Mouse (Mus musculus) right cerebral cortex, adult 18-20 months (tissue): ENCODE results near the gene Mgat3.

Experiments
- DNase-seq: peaks from one replicate; pipeline ENCODE4 v3.0.0; 2022; ENCODE audit warnings: mixed read lengths

Gene Mgat3

DNA sequence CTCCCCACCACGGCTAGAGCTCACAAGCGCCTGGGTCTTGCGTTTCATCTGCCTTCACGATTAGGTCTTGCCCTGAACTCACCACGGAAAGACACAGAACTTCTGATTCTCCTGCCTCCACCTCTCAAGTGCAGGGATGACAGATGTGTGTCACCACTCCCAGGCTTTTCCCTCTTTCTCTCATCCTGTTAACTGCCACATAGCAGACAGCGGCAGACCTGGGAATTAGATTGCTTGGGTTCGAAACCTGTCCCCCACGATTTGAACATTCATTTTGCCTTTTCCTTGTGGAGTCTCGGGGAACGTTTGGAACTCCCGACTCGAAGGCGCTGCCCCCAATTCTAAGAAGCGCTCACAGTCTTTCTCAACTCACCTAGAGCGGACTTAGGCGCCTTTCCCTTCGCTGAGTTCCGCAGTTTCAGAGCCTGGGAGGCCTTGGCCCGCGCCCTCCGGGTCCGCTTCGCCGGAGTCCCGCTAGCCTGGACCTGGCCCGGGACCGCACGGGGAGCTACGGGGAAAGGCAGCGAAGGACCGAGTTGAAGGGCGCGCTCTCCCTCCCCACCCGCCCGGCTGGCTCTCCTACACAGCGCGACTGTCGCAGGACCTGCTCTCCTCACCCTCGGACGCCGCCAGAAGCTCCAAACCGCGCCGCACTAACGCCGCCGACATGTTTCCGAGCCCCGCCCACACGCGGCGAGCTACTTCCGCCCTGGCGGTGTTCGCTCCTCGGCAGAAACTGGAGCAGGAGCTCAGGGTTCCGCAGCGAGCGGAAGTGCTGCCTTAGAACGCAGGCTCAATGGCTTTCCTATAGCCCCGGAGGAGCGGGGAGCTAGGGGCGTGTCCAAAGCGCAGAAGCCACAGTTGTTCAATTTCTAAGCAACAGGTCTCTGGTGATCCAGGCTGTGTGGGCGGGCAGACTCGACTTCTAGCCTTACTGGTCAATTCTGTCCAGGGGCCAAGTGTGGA lies 90.4 kb downstream of the Mgat3 start, which contains the start of gene Rps19bp1:
Gene Rps19bp1 (minus strand): TSS at position 706 of the 966 bp plus-strand sequence.
- peak; percentile 91 for DNase-seq
